Comparison of ENCODE assay signal across 12 mouse cellular contexts in the genomic region with DNA sequence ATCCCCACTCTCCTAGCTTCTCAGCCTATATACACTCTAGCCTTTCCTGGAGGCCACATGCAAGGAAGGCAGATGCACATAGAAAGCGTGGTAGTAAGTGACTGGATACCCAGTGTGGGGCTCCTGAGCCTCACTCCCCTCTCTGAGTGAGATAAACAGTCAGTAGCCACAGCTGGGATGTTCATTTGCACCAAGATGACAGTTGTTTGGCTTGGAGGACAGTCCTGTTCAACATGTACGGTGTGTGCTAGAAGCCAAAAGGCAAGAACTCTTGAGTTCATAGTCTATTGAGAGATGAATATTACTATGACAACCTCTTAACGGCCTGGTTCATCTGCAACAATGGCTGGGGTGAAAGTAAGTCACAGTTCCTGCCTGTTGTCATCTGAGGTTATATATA. TPM values are rescaled to one million over a fixed set of nuclear protein-coding genes. Genes with fewer than 3 reads are reported as not detected.
A peak's percentile ranks its signal among the peaks of the same experiment; 100 is the strongest.
DNase-seq lines count a peak whose midpoint lies in the region; ATAC-seq lines count a peak whose summit lies in the region.
"Had no signal": no experiment of that assay in that cellular context is flagged by ENCODE, and none has a peak within 500 bp of the region (broad histone marks: within the 10 kb centered on the region; RNA-seq: fewer than 3 reads in every experiment).

No protein-coding gene starts in this region.

- 36% methylated on average over 3 of the region's 3 CpGs for WGBS in heart, embryonic 15.5 days
- 65% methylated on average over 3 of the region's 3 CpGs for WGBS in forebrain, embryonic 14.5 days
- WGBS in limb, embryonic 10.5 days, result 83% methylated on average over 3 of the region's 3 CpGs

- H3K27ac ChIP-seq in heart, embryonic 15.5 days, result no peak overlapping the region
- no peak overlapping the region for H3K27ac ChIP-seq in forebrain, embryonic 14.5 days (ENCODE audit: low read depth, low read length)
- no peak overlapping the region for H3K27ac ChIP-seq in limb, embryonic 10.5 days
- H3K27ac ChIP-seq: liver, embryonic 15.5 days had no signal

- DNase-seq in heart, adult 8-10 months (ENCODE audit: low spot score), result no peak
- no peak for DNase-seq in forebrain, embryonic 14.5 days (ENCODE audit: low spot score)
- DNase-seq in limb, embryonic 10.5 days (ENCODE audit: low spot score), result no peak
- DNase-seq in naive thymus-derived CD4-positive, alpha-beta T cell, adult 2 months (ENCODE audit: low read depth), result peak; percentile 24
- no peak for DNase-seq in adrenal gland, postnatal 36 days
- no peak for DNase-seq in adrenal gland, adult 2 months
- DNase-seq in kidney, adult 18-20 months, result no peak
- DNase-seq: adrenal gland, postnatal 10 days; right cerebral cortex, postnatal 4 days had no signal

- H3K27me3 ChIP-seq in heart, embryonic 15.5 days, result no peaks in the 10 kb centered on the region
- no peaks in the 10 kb centered on the region for H3K27me3 ChIP-seq in forebrain, embryonic 14.5 days (replicated peaks; ENCODE audit: control insufficient read depth, insufficient read depth, low read length)
- H3K27me3 ChIP-seq in limb, embryonic 10.5 days (ENCODE audit: low read depth, poor library complexity, severe bottlenecking), result no peaks in the 10 kb centered on the region

- no peaks in the 10 kb centered on the region for H3K36me3 ChIP-seq in heart, embryonic 15.5 days
- no peaks in the 10 kb centered on the region for H3K36me3 ChIP-seq in forebrain, embryonic 14.5 days (ENCODE audit: control insufficient read depth, insufficient read depth, low read length)
- H3K36me3 ChIP-seq in limb, embryonic 10.5 days, result no peaks in the 10 kb centered on the region
- H3K36me3 ChIP-seq: liver, embryonic 15.5 days had no signal

- H3K9ac ChIP-seq in heart, embryonic 15.5 days, result no peak overlapping the region
- no peak overlapping the region for H3K9ac ChIP-seq in forebrain, embryonic 14.5 days (ENCODE audit: low read length)
- H3K9ac ChIP-seq: liver, embryonic 15.5 days had no signal

- no peaks in the 10 kb centered on the region for H3K9me3 ChIP-seq in heart, embryonic 15.5 days (replicated peaks)
- H3K9me3 ChIP-seq in forebrain, embryonic 14.5 days (replicated peaks; ENCODE audit: control insufficient read depth, low read length), result no peaks in the 10 kb centered on the region
- no peaks in the 10 kb centered on the region for H3K9me3 ChIP-seq in limb, embryonic 10.5 days (replicated peaks)
- H3K9me3 ChIP-seq: liver, embryonic 15.5 days had no signal

- peaks cover 31% of the 10 kb centered on the region for H3K4me1 ChIP-seq in heart, embryonic 15.5 days (replicated peaks)
- H3K4me1 ChIP-seq in forebrain, embryonic 14.5 days (ENCODE audit: control insufficient read depth, insufficient read depth, low read length), result peaks cover 29% of the 10 kb centered on the region
- H3K4me1 ChIP-seq in limb, embryonic 10.5 days, result peaks cover 37% of the 10 kb centered on the region

- peak overlapping the region; percentile 77 for H3K4me3 ChIP-seq in heart, embryonic 15.5 days
- H3K4me3 ChIP-seq in forebrain, embryonic 14.5 days (ENCODE audit: low read depth, low read length), result 0 out of 2 replicates have a peak overlapping the region, but pooled peaks have one; percentile 83
- peak overlapping the region; percentile 97; the same call in 1 of the 2 replicates for H3K4me3 ChIP-seq in limb, embryonic 10.5 days
- H3K4me3 ChIP-seq: liver, embryonic 15.5 days had no signal

- ATAC-seq in heart, embryonic 15.5 days (replicated peaks; ENCODE audit: insufficient number of reproducible peaks, insufficient read depth, low FRiP score, low read depth), result no peak
- ATAC-seq in forebrain, embryonic 14.5 days, result no peak

- peak overlapping the region; percentile 94 for H3K4me2 ChIP-seq in heart, embryonic 15.5 days
- H3K4me2 ChIP-seq in forebrain, embryonic 14.5 days (ENCODE audit: low read length), result peak overlapping the region; percentile 94

RNA-seq across cellular contexts. Expression of a gene that starts 2.0 kb away (rescaled TPM):
- 79.0 and 94.5 TPM in 2 replicates for polyA plus RNA-seq in heart, embryonic 15.5 days (2015; fragmentation: Nextera tagmentation; extraction: Ambion mirVana)
- total RNA-seq in heart, adult 8-10 months (2022), result 10 to 100 TPM; 23.6 to 29.9 (median 25.5) TPM
- polyA plus RNA-seq in forebrain, embryonic 14.5 days (2014; fragmentation: Nextera tagmentation; extraction: Ambion mirVana), result 149 and 167 TPM in 2 replicates
- polyA plus RNA-seq in limb, embryonic 10.5 days (2016; fragmentation: Nextera tagmentation; extraction: Ambion mirVana), result 340 and 390 TPM in 2 replicates
- total RNA-seq in adrenal gland, postnatal 36 days (2021), result 10 to 100 TPM; 37.0 to 46.9 TPM
- total RNA-seq in adrenal gland, adult 2 months (2021), result 10 to 100 TPM; 41.3 to 51.4 TPM
- polyA plus RNA-seq in adrenal gland, adult 2 months (2012; rRNA removed), result 8.4 and 9.4 TPM in 2 replicates

RNA-seq across cellular contexts. Expression of a gene that starts 46.4 kb away (rescaled TPM):
- polyA plus RNA-seq in heart, embryonic 15.5 days (2015; fragmentation: Nextera tagmentation; extraction: Ambion mirVana), result 0.09 and 0.25 TPM in 2 replicates
- total RNA-seq in heart, adult 8-10 months (2022), result under 1 TPM; 0.05 to 0.22 (median 0.12) TPM
- 0.05 TPM in 1 of 2 replicates, not detected in the other for polyA plus RNA-seq in forebrain, embryonic 14.5 days (2014; fragmentation: Nextera tagmentation; extraction: Ambion mirVana)
- 1.1 and 1.3 TPM in 2 replicates for polyA plus RNA-seq in limb, embryonic 10.5 days (2016; fragmentation: Nextera tagmentation; extraction: Ambion mirVana)
- not detected for total RNA-seq in adrenal gland, postnatal 36 days (2021)
- under 1 TPM in 1 of 2 experiments, not detected in 1; 0.07 TPM for total RNA-seq in adrenal gland, adult 2 months (2021)
- polyA plus RNA-seq in adrenal gland, adult 2 months (2012; rRNA removed), result not detected in 2 replicates
- total RNA-seq: hematopoietic stem cell, adult 5-6 weeks had no signal
